Mouse (Mus musculus) midbrain, embryonic 12.5 days (tissue): ENCODE measurements around the gene Hoxa1. TPM values are rescaled to one million over a fixed set of nuclear protein-coding genes. Genes with fewer than 3 reads are reported as not detected.

ENCODE experiments used
- ATAC-seq: fragments of 200-750 bp; cut with Nextera tagmentation; 2 replicates; pipeline ENCODE4 v1.8.0; 2017; ENCODE audit warnings: low read depth, moderate TSS enrichment, moderate library complexity; ENCODE audit not compliant: low FRiP score
- H3K27ac ChIP-seq: fragments of 300-500 bp; sonication (generic); replicated peaks from 2 replicates; pipeline ENCODE4 v1.5.1; 2016; ENCODE audit warnings: mild to moderate bottlenecking
- H3K27me3 ChIP-seq: fragments of 300-500 bp; sonication (generic); 2 replicates; pipeline ENCODE4 v1.6.1; 2016; ENCODE audit warnings: mild to moderate bottlenecking
- H3K36me3 ChIP-seq: fragments of 300-500 bp; sonication (generic); 2 replicates; pipeline ENCODE4 v1.6.1; 2016
- H3K4me1 ChIP-seq: fragments of 300-500 bp; sonication (generic); 2 replicates; pipeline ENCODE4 v1.6.1; 2016
- H3K4me2 ChIP-seq: fragments of 300-500 bp; sonication (generic); replicated peaks from 2 replicates; pipeline ENCODE4 v1.6.1; 2016; ENCODE audit warnings: mild to moderate bottlenecking, moderate library complexity
- H3K4me3 ChIP-seq: fragments of 300-500 bp; sonication (generic); 2 replicates; pipeline ENCODE4 v1.5.1; 2016; ENCODE audit warnings: mild to moderate bottlenecking
- H3K9ac ChIP-seq: fragments of 300-500 bp; sonication (generic); replicated peaks from 2 replicates; pipeline ENCODE4 v1.6.1; 2016; ENCODE audit warnings: mild to moderate bottlenecking, moderate library complexity
- H3K9me3 ChIP-seq: fragments of 300-500 bp; sonication (generic); 2 replicates; pipeline ENCODE4 v1.6.1; 2016; ENCODE audit warnings: mild to moderate bottlenecking
- WGBS: fragments of 180-500 bp; shearing (Covaris S2); methylation state at CpG from one replicate; pipeline ENCODE4 v1.1.7; 2016; 5-methylcytosine and 5-hydroxymethylcytosine counted together
- polyA plus RNA-seq: library from polyadenylated mRNA; unstranded; fragments of >200 nt; fragmentation: Nextera tagmentation; extraction: Ambion mirVana; gene quantifications from 2 replicates; pipeline ENCODE4 v1.2.1, GENCODE M21; 2016

The Hoxa1 gene
- polyA plus RNA-seq, 1 experiment from 2014 or later: 0.83 TPM

DNA sequence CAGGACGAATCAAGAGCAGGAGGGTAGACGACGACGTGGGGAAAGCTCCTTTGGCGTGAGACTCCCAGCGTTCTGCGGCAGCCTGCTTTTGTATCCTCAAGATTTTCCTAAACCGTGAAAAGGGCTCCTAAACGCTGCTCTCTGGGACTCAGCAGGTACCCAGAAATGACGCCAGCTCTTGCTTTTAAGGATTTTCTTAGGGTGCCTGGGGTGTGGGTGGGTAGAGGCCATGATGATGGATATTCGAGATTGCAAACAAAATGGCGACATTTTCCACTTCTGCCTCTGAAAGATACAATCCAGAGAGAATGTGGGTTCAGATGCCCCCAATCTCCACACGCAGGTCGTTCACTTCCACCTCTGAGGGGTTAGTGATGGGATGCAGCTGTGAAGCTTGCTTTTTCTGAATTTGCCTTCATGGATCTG is 9.6 kb upstream of the Hoxa1 start:
- ATAC-seq: no peak
- peaks cover 97% of the 10 kb centered on the region for H3K27me3 ChIP-seq
- no peak overlapping the region for H3K27ac ChIP-seq
- H3K9ac ChIP-seq: no peak overlapping the region
- H3K9me3 ChIP-seq: no peaks in the 10 kb centered on the region
- H3K36me3 ChIP-seq: no peaks in the 10 kb centered on the region
- H3K4me1 ChIP-seq: peaks cover 8% of the 10 kb centered on the region
- WGBS: 1% methylated on average over 14 of the region's 14 CpGs
- no peak overlapping the region for H3K4me3 ChIP-seq
- no peak overlapping the region for H3K4me2 ChIP-seq

DNA sequence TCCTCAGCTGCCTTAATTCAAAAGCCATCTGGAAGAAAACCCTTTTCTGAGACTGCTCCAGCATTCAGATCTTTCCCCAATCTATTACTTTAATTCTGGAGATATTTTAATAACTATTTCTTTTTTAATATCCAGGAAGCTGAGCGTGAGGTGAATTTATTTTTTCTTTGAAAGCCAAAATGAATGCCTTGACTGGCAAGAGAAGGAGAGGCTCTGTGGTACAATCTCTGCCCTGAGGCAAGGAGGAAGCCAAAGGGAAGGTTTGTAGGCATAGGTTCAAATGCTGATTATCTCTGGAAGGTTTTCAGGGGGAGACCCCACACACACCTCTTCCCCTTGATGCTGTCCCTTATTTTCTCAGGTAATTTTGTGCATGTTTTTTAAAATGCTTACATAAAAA is 9.1 kb upstream of the Hoxa1 start:
- H3K4me2 ChIP-seq: no peak overlapping the region
- H3K9ac ChIP-seq: no peak overlapping the region
- peaks cover 2% of the 10 kb centered on the region; the same call in 1 of the 2 replicates for H3K4me1 ChIP-seq
- H3K36me3 ChIP-seq: no peaks in the 10 kb centered on the region
- H3K27ac ChIP-seq: no peak overlapping the region
- no peak for ATAC-seq
- H3K9me3 ChIP-seq: no peaks in the 10 kb centered on the region
- peaks cover 95% of the 10 kb centered on the region for H3K27me3 ChIP-seq
- H3K4me3 ChIP-seq: no peak overlapping the region
- 3% methylated on average over 1 of the region's 1 CpGs for WGBS

DNA sequence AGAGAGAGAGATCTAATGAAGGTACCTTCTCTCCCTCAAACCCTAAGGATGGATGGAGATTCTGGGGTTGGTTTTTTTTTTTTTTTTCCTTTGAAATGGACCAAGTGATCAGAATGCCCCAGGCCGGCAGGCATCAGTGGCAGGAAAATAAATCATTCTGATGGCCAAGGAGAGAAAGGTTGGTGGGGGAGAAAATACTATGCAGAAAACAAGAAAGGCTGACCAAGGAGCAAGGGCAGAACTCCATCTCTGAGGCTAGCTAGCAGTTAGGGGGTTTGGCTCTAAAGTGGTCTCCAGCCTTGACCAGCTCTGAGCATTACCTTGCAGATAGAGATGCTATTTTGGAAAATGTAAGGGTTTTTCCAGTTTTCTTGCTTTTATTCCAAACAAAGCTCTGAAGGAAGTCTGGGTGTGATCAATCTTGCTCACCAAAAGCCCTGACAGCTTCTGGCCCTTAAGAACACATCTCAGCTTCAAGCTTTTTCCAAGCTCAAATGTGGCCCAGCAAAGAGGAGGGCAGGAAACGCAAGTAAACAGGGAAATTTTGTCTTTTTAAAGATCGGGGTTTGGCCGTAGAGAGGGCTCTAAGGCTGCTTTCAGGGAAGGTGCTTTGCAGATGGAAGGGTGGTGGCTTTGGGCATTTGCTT is 8.4 kb upstream of the Hoxa1 start:
- no peaks in the 10 kb centered on the region for H3K4me1 ChIP-seq
- H3K4me2 ChIP-seq: no peak overlapping the region
- no peaks in the 10 kb centered on the region for H3K36me3 ChIP-seq
- no peak for ATAC-seq
- no peak overlapping the region for H3K27ac ChIP-seq
- no peaks in the 10 kb centered on the region for H3K9me3 ChIP-seq
- H3K27me3 ChIP-seq: peaks cover 95% of the 10 kb centered on the region
- 1% methylated on average over 4 of the region's 4 CpGs for WGBS
- no peak overlapping the region for H3K9ac ChIP-seq
- H3K4me3 ChIP-seq: no peak overlapping the region

DNA sequence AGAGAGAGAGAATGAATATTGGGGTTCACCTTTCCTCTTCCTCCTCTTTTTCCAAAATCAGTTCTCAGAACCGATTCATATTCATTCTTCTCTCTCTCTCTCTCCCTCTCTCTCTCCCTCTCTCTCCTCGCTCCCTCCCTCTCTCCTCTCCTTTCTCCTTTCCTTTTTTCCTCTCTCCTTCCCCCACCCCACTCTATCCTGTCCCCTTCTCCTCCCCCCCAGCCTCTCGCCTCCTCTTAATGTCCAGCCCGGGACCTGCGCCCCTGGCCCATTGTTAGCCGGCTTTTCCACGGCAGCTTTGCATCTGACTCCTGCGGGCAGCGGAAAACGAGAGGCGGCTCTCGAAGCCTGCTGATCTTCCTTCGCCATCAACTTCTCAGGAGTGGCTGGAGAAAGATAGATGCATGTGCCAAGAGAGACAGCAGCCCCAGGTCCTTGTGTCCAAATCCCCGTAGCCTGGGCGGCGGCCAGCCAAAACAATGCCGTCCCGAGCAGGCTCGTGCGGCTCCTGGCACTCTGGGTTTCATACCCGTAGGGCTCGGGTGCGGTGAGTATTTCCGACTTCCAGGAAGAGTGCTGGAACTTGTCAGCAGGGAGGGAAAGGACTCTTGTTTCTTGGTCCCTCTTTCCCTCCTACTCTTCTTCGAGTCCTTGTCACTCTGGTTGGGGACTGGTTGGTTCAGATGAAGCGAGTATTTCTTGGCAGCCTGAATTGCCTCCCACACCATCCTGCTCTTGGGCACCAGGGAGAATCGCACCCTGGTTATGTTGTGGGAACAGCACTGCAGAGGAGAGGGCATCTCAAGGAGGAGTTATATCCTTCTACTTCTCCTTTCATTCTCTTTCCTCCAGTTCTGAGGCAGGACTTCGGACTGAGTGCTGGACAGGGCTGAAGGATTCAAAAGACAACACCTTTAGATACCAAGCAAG is 7.6 kb upstream of the Hoxa1 start:
- ATAC-seq: no peak
- Histone ChIP-seq H3K27ac (no peak overlapping the region), H3K4me1 (no peaks in the 10 kb centered on the region), H3K9me3 (no peaks in the 10 kb centered on the region), H3K9ac (no peak overlapping the region), H3K4me2 (no peak overlapping the region), H3K27me3 (peaks cover 94% of the 10 kb centered on the region), H3K36me3 (no peaks in the 10 kb centered on the region), H3K4me3 (0 out of 2 replicates have a peak overlapping the region, but pooled peaks have one; percentile 2)
- 0% methylated on average over 28 of the region's 28 CpGs for WGBS

DNA sequence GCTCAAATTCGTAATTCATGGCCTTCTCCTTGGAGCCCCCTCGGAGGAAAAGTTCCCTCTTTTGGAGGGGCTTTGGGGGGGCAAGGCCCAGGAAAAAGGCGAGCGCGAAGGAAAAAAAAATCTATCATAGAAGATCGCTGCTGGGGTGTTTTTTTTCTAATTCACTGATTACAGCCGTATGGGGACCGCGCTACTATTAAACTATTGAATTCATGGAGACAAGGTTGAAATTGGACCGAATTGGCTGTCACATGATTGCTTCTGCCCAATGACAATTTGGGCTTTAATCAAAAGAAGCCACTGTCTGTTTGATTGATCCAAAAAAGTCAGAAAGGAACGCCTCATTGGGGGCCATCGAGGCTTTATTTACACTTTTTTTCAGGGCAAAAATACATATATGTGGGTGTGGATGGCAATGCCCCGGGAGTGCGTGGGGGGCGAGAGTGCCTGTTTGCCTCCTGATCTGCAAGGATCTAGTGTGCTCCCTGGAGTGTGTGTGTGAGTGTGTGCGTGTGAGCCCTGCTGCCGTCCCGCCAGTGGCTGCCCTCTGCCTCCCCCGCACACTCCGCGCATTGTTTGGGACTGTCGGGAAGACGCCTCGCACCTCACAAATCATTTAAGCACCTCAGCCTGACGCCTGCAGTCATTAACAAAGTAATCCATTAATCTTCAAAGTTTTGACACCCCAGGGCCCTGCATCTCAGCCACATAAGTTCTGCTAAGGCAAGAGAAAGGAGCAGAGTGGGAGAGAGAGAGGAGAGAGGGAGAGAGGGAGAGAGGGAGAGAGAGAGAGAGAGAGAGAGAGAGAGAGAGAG is 6.7 kb upstream of the Hoxa1 start, which contains the start of gene Hoxa2:
Hoxa2 (minus strand) TSS at position 206 of the 815 bp plus-strand sequence.
- H3K36me3 ChIP-seq: no peaks in the 10 kb centered on the region
- 1% methylated on average over 25 of the region's 25 CpGs for WGBS
- no peaks in the 10 kb centered on the region for H3K9me3 ChIP-seq
- H3K27me3 ChIP-seq: peaks cover 94% of the 10 kb centered on the region
- no peak within 1 kb of the TSS for H3K9ac ChIP-seq
- no peaks in the 10 kb centered on the region for H3K4me1 ChIP-seq
- no peak for ATAC-seq
- H3K4me2 ChIP-seq: no peak within 1 kb of the TSS
- no peak within 1 kb of the TSS for H3K27ac ChIP-seq
- 0 out of 2 replicates have a peak within 1 kb of the TSS, but pooled peaks have one; percentile 2 for H3K4me3 ChIP-seq

DNA sequence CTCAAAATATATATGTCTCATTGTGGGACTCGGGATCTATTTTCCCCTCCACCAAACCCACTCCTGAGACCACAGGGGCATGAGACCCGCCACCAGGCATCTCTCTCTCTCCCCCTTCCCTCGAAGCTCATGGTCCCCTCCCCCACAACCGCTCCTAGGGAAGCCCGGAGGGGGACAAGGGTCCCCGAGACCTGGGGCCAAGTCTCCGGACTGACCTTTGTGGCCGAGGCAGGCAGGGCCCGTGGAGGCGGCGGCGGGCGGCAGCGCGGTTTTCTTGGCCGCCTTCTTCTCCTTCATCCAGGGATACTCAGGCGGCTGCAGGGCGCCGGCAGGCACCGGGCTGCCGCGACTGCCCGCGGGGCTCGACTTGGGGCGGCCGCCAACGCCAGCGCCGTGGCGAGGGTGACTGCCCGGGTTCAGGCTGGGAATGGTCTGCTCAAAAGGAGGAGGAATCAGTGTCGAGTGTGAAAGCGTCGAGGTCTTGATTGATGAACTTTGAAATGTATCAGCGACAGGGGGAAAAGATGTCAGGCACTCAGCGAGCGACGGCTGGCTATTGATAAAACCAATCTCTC is 6.0 kb upstream of the Hoxa1 start:
- no peak overlapping the region for H3K27ac ChIP-seq
- H3K9me3 ChIP-seq: no peaks in the 10 kb centered on the region
- no peak overlapping the region for H3K9ac ChIP-seq
- peaks cover 95% of the 10 kb centered on the region for H3K27me3 ChIP-seq
- peaks cover 2% of the 10 kb centered on the region for H3K4me1 ChIP-seq
- under 1% methylated on average over 39 of the region's 39 CpGs for WGBS
- H3K36me3 ChIP-seq: no peaks in the 10 kb centered on the region
- no peak overlapping the region for H3K4me2 ChIP-seq
- no peak overlapping the region for H3K4me3 ChIP-seq
- ATAC-seq: no peak

DNA sequence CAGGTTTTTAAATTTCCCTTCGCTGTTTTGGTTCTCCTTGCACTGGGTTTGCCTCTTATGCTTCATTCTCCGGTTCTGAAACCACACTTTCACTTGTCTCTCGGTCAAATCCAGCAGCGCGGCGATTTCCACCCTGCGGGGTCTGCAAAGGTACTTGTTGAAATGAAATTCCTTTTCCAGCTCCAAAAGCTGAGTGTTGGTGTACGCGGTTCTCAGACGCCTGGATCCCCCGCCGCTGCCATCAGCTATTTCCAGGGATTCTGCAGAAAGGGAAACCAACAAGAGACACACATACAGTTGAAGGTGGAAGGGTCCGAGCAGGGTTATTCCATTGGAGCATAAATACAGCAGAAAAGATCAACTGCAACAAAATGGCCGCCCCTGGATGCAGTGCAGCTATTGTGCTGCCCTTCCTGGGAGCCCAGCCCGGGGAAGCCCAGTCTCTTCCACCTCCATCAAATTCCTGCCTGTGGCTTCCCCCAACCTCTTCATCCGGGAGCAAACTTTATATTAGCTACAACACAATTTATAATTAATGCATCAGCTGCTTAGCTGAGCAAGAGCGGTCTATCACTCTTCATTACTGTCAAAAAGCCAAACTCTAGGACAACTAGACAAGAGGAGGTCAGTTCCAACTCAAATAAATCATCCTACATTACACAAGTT is 5.4 kb upstream of the Hoxa1 start:
- no peak overlapping the region for H3K4me3 ChIP-seq
- WGBS: 2% methylated on average over 17 of the region's 17 CpGs

DNA sequence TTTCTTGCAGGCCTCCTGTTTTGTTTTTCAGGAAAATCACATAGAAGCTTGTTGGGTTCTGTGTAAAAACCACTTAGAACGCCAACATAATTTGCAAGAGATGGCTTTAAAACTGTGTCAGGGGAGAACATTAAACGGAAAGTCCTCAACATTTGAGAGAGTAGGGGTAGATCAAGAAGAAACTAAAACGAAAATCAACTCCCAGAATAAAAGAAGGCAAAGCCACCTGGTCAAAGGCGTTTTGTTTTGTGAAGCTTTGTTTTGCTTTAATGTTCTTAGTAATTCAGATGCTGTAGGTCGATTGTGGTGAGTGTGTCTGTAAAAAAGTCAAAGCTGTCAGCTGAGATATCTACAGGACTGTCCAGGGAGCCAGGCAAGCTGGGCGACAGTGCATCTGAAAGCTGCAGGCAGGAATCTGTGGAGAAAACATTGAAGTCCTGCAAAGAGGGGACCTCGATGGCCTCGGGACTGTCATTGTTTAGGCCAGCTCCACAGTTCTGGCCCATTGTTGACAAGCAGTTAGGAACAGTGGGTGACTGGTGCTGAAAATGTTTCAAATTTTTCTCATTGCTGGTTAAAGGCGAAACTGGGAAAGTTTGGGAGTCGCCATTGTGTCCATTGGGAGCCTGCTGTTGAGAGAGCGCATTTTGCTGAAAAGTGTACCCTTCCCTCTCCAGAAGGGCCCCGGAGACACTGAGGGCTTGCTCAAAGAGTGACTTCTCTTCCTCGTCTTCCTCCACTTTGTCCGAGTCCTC is 4.7 kb upstream of the Hoxa1 start:
- no peak overlapping the region for H3K4me3 ChIP-seq
- under 1% methylated on average over 14 of the region's 14 CpGs for WGBS
- no peaks in the 10 kb centered on the region for H3K9me3 ChIP-seq
- H3K36me3 ChIP-seq: no peaks in the 10 kb centered on the region
- peaks cover 97% of the 10 kb centered on the region for H3K27me3 ChIP-seq
- H3K27ac ChIP-seq: no peak overlapping the region
- peaks cover 15% of the 10 kb centered on the region for H3K4me1 ChIP-seq
- no peak overlapping the region for H3K4me2 ChIP-seq
- no peak for ATAC-seq
- H3K9ac ChIP-seq: no peak overlapping the region

More for the DNA sequence above, 5.4 kb upstream of the Hoxa1 start:
- H3K9me3 ChIP-seq: no peaks in the 10 kb centered on the region
- no peak overlapping the region for H3K4me2 ChIP-seq
- H3K4me1 ChIP-seq: peaks cover 8% of the 10 kb centered on the region
- no peaks in the 10 kb centered on the region for H3K36me3 ChIP-seq
- peaks cover 97% of the 10 kb centered on the region for H3K27me3 ChIP-seq
- no peak overlapping the region for H3K27ac ChIP-seq
- no peak for ATAC-seq
- H3K9ac ChIP-seq: no peak overlapping the region

DNA sequence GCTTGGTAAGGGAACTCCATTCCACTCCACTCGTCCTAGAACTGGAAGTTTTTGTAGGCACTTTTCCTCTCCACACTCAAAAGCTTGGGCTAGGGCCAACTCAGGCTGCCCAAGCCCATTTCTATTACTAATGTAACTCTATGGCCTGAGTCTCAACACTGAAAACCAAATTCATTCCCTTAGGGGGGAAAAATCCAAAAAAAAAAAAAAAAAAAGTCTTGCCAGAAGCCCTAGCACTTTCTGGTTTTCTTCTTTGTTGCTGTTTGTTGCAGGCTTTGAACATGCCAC is 3.9 kb upstream of the Hoxa1 start:
- H3K4me2 ChIP-seq: no peak overlapping the region
- H3K27me3 ChIP-seq: peaks cover 97% of the 10 kb centered on the region
- H3K9me3 ChIP-seq: no peaks in the 10 kb centered on the region
- H3K36me3 ChIP-seq: no peaks in the 10 kb centered on the region
- 4% methylated on average over 1 of the region's 1 CpGs for WGBS
- H3K4me3 ChIP-seq: no peak overlapping the region
- H3K4me1 ChIP-seq: peaks cover 18% of the 10 kb centered on the region
- no peak overlapping the region for H3K27ac ChIP-seq
- H3K9ac ChIP-seq: no peak overlapping the region
- no peak for ATAC-seq

DNA sequence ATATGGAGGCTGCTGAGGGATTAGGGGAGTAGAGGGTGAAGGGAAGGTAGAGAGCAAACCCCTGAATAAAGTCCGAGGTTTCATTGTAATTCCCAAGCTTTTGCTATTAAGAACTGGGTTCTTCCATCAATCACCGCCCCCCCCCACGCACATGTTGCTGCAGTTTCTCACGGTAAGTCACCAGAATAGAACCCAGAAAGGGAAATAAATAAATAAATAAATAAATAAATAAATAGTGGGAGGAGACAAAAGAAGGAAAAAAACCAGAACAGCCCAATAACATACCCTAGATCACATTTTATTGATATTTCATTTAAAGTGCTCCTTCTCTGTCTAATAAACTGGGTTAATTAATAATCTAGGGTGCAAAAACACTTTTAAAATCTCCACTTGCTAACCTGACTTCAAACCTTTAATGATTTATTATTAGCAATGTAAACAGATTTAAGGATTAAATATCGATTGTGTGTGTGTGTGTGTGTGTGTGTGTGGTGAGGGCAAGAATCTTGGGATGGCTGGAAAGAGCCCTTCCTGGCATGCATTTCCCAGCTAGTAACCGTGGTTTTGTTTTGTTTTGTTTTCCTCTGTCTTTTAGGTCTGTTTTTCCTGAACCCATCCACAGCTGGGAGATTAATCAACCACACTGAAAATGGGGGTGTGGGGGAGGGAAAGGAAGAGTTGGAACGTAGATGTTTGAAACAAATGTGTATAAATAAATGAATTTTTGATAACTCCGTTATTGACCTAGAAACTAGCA is 3.4 kb upstream of the Hoxa1 start:
- Histone ChIP-seq H3K36me3 (no peaks in the 10 kb centered on the region), H3K27me3 (peaks cover 97% of the 10 kb centered on the region), H3K9me3 (no peaks in the 10 kb centered on the region), H3K9ac (no peak overlapping the region), H3K4me1 (peaks cover 18% of the 10 kb centered on the region), H3K27ac (no peak overlapping the region), H3K4me2 (no peak overlapping the region), H3K4me3 (no peak overlapping the region)
- ATAC-seq: no peak
- WGBS: under 1% methylated on average over 8 of the region's 8 CpGs
